Mouse (Mus musculus) spleen, adult 2 months (tissue): ENCODE measurements around the gene Dennd5a.

Experiments used
- CTCF ChIP-seq: fragments of 200-500 bp; IDR thresholded peaks from 2 replicates; pipeline ENCODE4 v1.5.1; 2011; ENCODE audit warnings: mild to moderate bottlenecking, inconsistent platforms; ENCODE audit not compliant: insufficient read depth, insufficient read length, insufficient replicate concordance; ENCODE audit errors: extremely low read depth
- POLR2A ChIP-seq: fragments of 200-500 bp; IDR thresholded peaks from 2 replicates; pipeline ENCODE4 v1.6.1; 2011; ENCODE audit warnings: low read depth, low read length, inconsistent platforms

- no peak for TF ChIP-seq POLR2A
- no peak for TF ChIP-seq CTCF
Observed at GRCm38 (mm10) chr7:109844100-109844499, 116.2 kb downstream of the Dennd5a start.
